Mouse (Mus musculus) ES-E14 (cell line): Measurements from ENCODE around the gene Atp1a4.

Source experiments
- CHD2 ChIP-seq: IDR thresholded peaks from 2 replicates; pipeline ENCODE4 v1.6.1; 2014; ENCODE audit warnings: mild to moderate bottlenecking, low read depth, low read length, inconsistent platforms
- HCFC1 ChIP-seq: IDR thresholded peaks from 2 replicates; pipeline ENCODE4 v1.6.1; 2012; ENCODE audit warnings: low read length, inconsistent platforms, borderline replicate concordance; ENCODE audit not compliant: insufficient read depth
- MAFK ChIP-seq: IDR thresholded peaks from 2 replicates; pipeline ENCODE4 v1.6.1; 2014; ENCODE audit warnings: mild to moderate bottlenecking, low read depth, low read length, inconsistent platforms; ENCODE audit not compliant: insufficient read depth
- ZC3H11A ChIP-seq: IDR thresholded peaks from 2 replicates; pipeline ENCODE4 v1.6.1; 2012; ENCODE audit warnings: low read depth, mild to moderate bottlenecking, inconsistent platforms, low read length, borderline replicate concordance
- ZNF384 ChIP-seq: IDR thresholded peaks from 2 replicates; pipeline ENCODE4 v1.6.1; 2012; ENCODE audit warnings: low read depth, low read length, inconsistent platforms

DNA sequence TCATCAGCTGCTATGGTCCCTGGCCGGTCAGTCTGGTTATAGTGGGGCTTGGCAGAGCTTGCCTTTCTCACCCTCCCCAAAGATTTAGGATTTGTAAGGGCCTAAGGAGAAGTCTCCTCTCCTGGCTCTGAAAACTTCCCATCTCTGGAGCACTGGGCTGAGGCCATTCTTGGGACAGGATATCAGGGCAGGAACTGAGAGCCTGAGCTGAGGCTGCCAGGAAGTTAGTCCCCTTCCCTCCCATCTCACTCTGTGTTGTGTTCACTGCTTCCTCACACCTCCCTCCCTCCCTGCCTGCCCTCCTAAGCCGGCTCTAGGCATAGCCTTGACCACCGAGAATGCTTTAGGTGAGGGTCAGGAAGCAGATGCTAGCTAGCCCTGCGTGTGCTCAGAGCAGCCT lies 54.6 kb downstream of the Atp1a4 start:
- no peak for TF ChIP-seq HCFC1
- TF ChIP-seq ZC3H11A = no peak
- no peak for TF ChIP-seq MAFK
- no peak for TF ChIP-seq CHD2
- no peak for TF ChIP-seq ZNF384
